11 mouse cellular contexts compared by ENCODE assay signal in the genomic region with DNA sequence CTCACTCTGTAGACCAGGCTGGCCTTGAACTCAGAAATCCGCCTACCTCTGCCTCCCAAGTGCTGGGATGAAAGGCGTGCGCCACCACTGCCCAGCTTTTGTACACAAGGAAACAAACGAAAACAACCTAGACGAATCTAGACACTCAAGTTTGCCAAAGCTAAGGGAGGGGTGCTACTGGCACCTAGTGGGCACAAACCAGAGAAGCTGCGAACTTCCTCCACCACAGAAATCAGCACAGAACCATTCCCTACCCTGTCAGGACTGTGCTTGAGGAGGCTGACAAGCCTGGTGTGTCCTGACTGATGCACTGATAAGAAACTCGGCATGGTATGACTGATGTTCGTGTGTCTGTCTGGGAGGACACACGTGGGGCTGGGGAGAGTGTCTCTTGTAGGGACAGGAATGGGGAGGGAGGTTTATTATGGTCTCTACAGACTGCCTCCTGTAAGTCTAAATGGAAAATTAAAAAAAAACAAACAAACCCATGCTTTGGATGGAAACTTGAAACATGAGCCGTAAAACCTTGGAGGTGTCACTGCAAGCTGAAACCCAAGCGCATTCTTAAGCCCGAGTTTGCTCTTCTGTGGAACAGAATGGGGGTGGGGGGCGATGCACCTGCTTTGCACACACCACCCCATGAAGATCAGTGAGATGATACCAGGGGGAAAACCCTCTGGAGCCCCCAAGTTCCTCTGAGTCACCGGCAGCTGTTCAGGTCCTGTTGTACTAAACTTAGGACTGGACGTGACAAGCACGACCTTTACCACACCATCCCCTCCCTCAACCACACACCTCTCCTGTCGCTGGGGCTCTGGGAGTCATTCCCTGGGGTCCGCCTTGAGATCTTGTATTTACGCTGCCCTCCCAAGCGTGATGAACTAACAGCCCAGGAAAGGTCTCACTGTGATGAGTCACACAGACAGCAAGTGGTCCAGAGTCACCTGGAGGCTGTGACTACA. TPM values are rescaled to one million over a fixed set of nuclear protein-coding genes. Genes with fewer than 3 reads are reported as not detected.
DNase-seq lines count a peak whose midpoint lies in the region; ATAC-seq and TF ChIP-seq lines count a peak whose summit lies in the region.
"Had no signal": no experiment of that assay in that cellular context is flagged by ENCODE, and none has a peak within 500 bp of the region (broad histone marks: within the 10 kb centered on the region; RNA-seq: fewer than 3 reads in every experiment).

No protein-coding gene starts in this region.

- TF ChIP-seq CTCF in intestine, postnatal 0 days (IDR thresholded peaks at IDR 0.05; ENCODE audit: low read depth) = peak; percentile 67
- TF ChIP-seq CTCF in midbrain, postnatal 0 days (IDR thresholded peaks at IDR 0.05) = peak; percentile 58

- no peaks in the 10 kb centered on the region for H3K27me3 ChIP-seq in intestine, postnatal 0 days (replicated peaks; ENCODE audit: control insufficient read depth, insufficient read depth, low read length)
- no peaks in the 10 kb centered on the region for H3K27me3 ChIP-seq in intestine, embryonic 16.5 days (replicated peaks; ENCODE audit: control insufficient read depth, insufficient read depth, low read length)
- no peaks in the 10 kb centered on the region for H3K27me3 ChIP-seq in midbrain, postnatal 0 days (ENCODE audit: insufficient read depth, low read length)
- H3K27me3 ChIP-seq in midbrain, embryonic 15.5 days (replicated peaks) = no peaks in the 10 kb centered on the region
- H3K27me3 ChIP-seq in splenic B cell, adult 2 months (ENCODE audit: control insufficient read depth, insufficient read depth, low read length, poor library complexity, severe bottlenecking) = no peaks in the 10 kb centered on the region
- H3K27me3 ChIP-seq: embryonic facial prominence, embryonic 12.5 days; Patski had no signal

- H3K4me3 ChIP-seq in intestine, postnatal 0 days (ENCODE audit: low read depth, low read length) = no peak overlapping the region
- H3K4me3 ChIP-seq in intestine, embryonic 16.5 days (ENCODE audit: low read length) = no peak overlapping the region
- H3K4me3 ChIP-seq in midbrain, postnatal 0 days (ENCODE audit: low read depth, low read length) = no peak overlapping the region
- no peak overlapping the region for H3K4me3 ChIP-seq in midbrain, embryonic 15.5 days
- H3K4me3 ChIP-seq: embryonic facial prominence, embryonic 12.5 days had no signal

- ATAC-seq in intestine, postnatal 0 days = no peak
- ATAC-seq in intestine, embryonic 16.5 days = no peak
- no peak for ATAC-seq in midbrain, postnatal 0 days (ENCODE audit: low FRiP score)
- ATAC-seq in midbrain, embryonic 15.5 days (replicated peaks) = no peak
- ATAC-seq in activated CD4-positive, CD25-positive, alpha-beta regulatory T cell, adult 4 months = peak; percentile 45
- ATAC-seq: Patski had no signal

- no peak overlapping the region for H3K9ac ChIP-seq in intestine, postnatal 0 days (ENCODE audit: low read depth, low read length)
- no peak overlapping the region for H3K9ac ChIP-seq in intestine, embryonic 16.5 days (ENCODE audit: low read depth, low read length)
- H3K9ac ChIP-seq in midbrain, postnatal 0 days (replicated peaks; ENCODE audit: low read length, poor library complexity, severe bottlenecking) = no peak overlapping the region
- H3K9ac ChIP-seq in midbrain, embryonic 15.5 days = no peak overlapping the region
- H3K9ac ChIP-seq: embryonic facial prominence, embryonic 12.5 days had no signal

- H3K4me1 ChIP-seq in intestine, postnatal 0 days (replicated peaks; ENCODE audit: control insufficient read depth, insufficient read depth, low read length) = peaks cover 4% of the 10 kb centered on the region
- peaks cover 11% of the 10 kb centered on the region for H3K4me1 ChIP-seq in intestine, embryonic 16.5 days (ENCODE audit: control insufficient read depth, insufficient read depth, low read length)
- peaks cover 7% of the 10 kb centered on the region; the same call in 1 of the 2 replicates for H3K4me1 ChIP-seq in midbrain, postnatal 0 days (ENCODE audit: insufficient read depth, low read length)
- H3K4me1 ChIP-seq in midbrain, embryonic 15.5 days = peaks cover 22% of the 10 kb centered on the region

- no peaks in the 10 kb centered on the region for H3K9me3 ChIP-seq in intestine, postnatal 0 days (ENCODE audit: control insufficient read depth)
- H3K9me3 ChIP-seq in intestine, embryonic 16.5 days (ENCODE audit: control insufficient read depth, low read length) = no peaks in the 10 kb centered on the region
- H3K9me3 ChIP-seq in midbrain, postnatal 0 days (ENCODE audit: low read length) = no peaks in the 10 kb centered on the region
- H3K9me3 ChIP-seq in midbrain, embryonic 15.5 days = no peaks in the 10 kb centered on the region
- H3K9me3 ChIP-seq: embryonic facial prominence, embryonic 12.5 days had no signal

- H3K27ac ChIP-seq in intestine, postnatal 0 days (ENCODE audit: low read depth, low read length) = no peak overlapping the region
- H3K27ac ChIP-seq in intestine, embryonic 16.5 days (ENCODE audit: low read length) = no peak overlapping the region
- H3K27ac ChIP-seq in midbrain, postnatal 0 days (ENCODE audit: low read depth, low read length) = no peak overlapping the region
- H3K27ac ChIP-seq in midbrain, embryonic 15.5 days = no peak overlapping the region
- H3K27ac ChIP-seq: embryonic facial prominence, embryonic 12.5 days; macrophage had no signal

- WGBS in intestine, postnatal 0 days = 72% methylated on average over 20 of the region's 20 CpGs
- WGBS in intestine, embryonic 16.5 days = 67% methylated on average over 20 of the region's 20 CpGs
- WGBS in midbrain, postnatal 0 days = 75% methylated on average over 20 of the region's 20 CpGs
- WGBS in midbrain, embryonic 15.5 days = 76% methylated on average over 20 of the region's 20 CpGs

- peak; percentile 49 for DNase-seq in midbrain, postnatal 0 days (ENCODE audit: low spot score)
- DNase-seq in splenic B cell, adult 2 months (ENCODE audit: low read depth, low spot score) = peak; percentile 13
- no peak for DNase-seq in adrenal gland, adult 8-10 months
- DNase-seq: kidney, postnatal 10 days had no signal

- H3K36me3 ChIP-seq in intestine, postnatal 0 days (ENCODE audit: control insufficient read depth, insufficient read depth) = peaks cover 44% of the 10 kb centered on the region
- H3K36me3 ChIP-seq in intestine, embryonic 16.5 days (ENCODE audit: control insufficient read depth, insufficient read depth, low read length) = no peaks in the 10 kb centered on the region
- peaks cover 22% of the 10 kb centered on the region for H3K36me3 ChIP-seq in midbrain, postnatal 0 days (ENCODE audit: insufficient read depth, low read length)
- peaks cover 16% of the 10 kb centered on the region; the same call in 1 of the 2 replicates for H3K36me3 ChIP-seq in midbrain, embryonic 15.5 days (replicated peaks)
- peaks cover 2% of the 10 kb centered on the region for H3K36me3 ChIP-seq in splenic B cell, adult 2 months (ENCODE audit: control insufficient read depth, insufficient read depth, low read length, poor library complexity, severe bottlenecking)

- H3K4me2 ChIP-seq in intestine, postnatal 0 days (replicated peaks; ENCODE audit: low read depth) = no peak overlapping the region
- no peak overlapping the region for H3K4me2 ChIP-seq in intestine, embryonic 16.5 days (ENCODE audit: low read depth, low read length)
- H3K4me2 ChIP-seq in midbrain, postnatal 0 days (ENCODE audit: low read depth, low read length, poor library complexity, severe bottlenecking) = no peak overlapping the region
- no peak overlapping the region for H3K4me2 ChIP-seq in midbrain, embryonic 15.5 days
- H3K4me2 ChIP-seq: embryonic facial prominence, embryonic 12.5 days had no signal

RNA-seq across cellular contexts. Expression of gene Stambp, which starts 3.3 kb away (rescaled TPM):
- 24.9 and 28.1 TPM in 2 replicates for polyA plus RNA-seq in intestine, postnatal 0 days (2015; fragmentation: Nextera tagmentation; extraction: Ambion mirVana)
- polyA plus RNA-seq in intestine, embryonic 16.5 days (2015; fragmentation: Nextera tagmentation; extraction: Ambion mirVana) = 29.4 and 30.5 TPM in 2 replicates
- 17.4 and 18.3 TPM in 2 replicates for total RNA-seq in midbrain, postnatal 0 days (2014; rRNA removed)
- polyA plus RNA-seq in midbrain, postnatal 0 days (2015; fragmentation: Nextera tagmentation; extraction: Ambion mirVana) = 72.2 and 75.5 TPM in 2 replicates
- polyA plus RNA-seq in midbrain, embryonic 15.5 days (2015; fragmentation: Nextera tagmentation; extraction: Ambion mirVana) = 63.4 and 66.5 TPM in 2 replicates
- 10 to 100 TPM; 30.5 to 38.9 TPM for polyA plus RNA-seq in activated CD4-positive, CD25-positive, alpha-beta regulatory T cell, adult 4 months (2017; shearing (Covaris generic))
- total RNA-seq in adrenal gland, adult 8-10 months (2022) = 10 to 100 TPM; 24.0 to 33.4 (median 28.3) TPM

RNA-seq across cellular contexts. Expression of gene Actg2, which starts 33.1 kb away (rescaled TPM):
- 2,265 and 2,375 TPM in 2 replicates for polyA plus RNA-seq in intestine, postnatal 0 days (2015; fragmentation: Nextera tagmentation; extraction: Ambion mirVana)
- polyA plus RNA-seq in intestine, embryonic 16.5 days (2015; fragmentation: Nextera tagmentation; extraction: Ambion mirVana) = 1,727 and 1,747 TPM in 2 replicates
- 1.6 and 2.0 TPM in 2 replicates for total RNA-seq in midbrain, postnatal 0 days (2014; rRNA removed)
- 1.6 and 1.8 TPM in 2 replicates for polyA plus RNA-seq in midbrain, postnatal 0 days (2015; fragmentation: Nextera tagmentation; extraction: Ambion mirVana)
- polyA plus RNA-seq in midbrain, embryonic 15.5 days (2015; fragmentation: Nextera tagmentation; extraction: Ambion mirVana) = 2.2 and 2.6 TPM in 2 replicates
- 10 to 100 TPM; 36.5 to 47.4 TPM for polyA plus RNA-seq in activated CD4-positive, CD25-positive, alpha-beta regulatory T cell, adult 4 months (2017; shearing (Covaris generic))
- total RNA-seq in adrenal gland, adult 8-10 months (2022) = under 1 TPM in 3 of 4 experiments, not detected in 1; 0.28 to 0.52 (median 0.30) TPM
- polyA plus RNA-seq: macrophage had no signal

Comparison
In these comparisons a context has a peak if more than half of its experiments do, and no peak if none do; other contexts are left out.
1. RNA of gene Actg2, which starts 33.1 kb away (polyA plus RNA-seq): 2,265 to 2,375 TPM in intestine, postnatal 0 days and 1,727 to 1,747 TPM in intestine, embryonic 16.5 days; 36.5 to 47.4 TPM in activated CD4-positive, CD25-positive, alpha-beta regulatory T cell, adult 4 months, 2.2 to 2.6 TPM in midbrain, embryonic 15.5 days and 1.6 to 1.8 TPM in midbrain, postnatal 0 days; every median in the first group is over 10 times any median in the second.